Mouse (Mus musculus): ENCODE results near the gene Acot3.
A peak's percentile ranks its signal among the peaks of the same experiment; 100 is the strongest.
"Not testable (repeated sequence)": the region's sequence is repeated elsewhere in the genome, so short reads cannot be mapped to it uniquely, and the experiment has no call there.

The Acot3 gene

DNA sequence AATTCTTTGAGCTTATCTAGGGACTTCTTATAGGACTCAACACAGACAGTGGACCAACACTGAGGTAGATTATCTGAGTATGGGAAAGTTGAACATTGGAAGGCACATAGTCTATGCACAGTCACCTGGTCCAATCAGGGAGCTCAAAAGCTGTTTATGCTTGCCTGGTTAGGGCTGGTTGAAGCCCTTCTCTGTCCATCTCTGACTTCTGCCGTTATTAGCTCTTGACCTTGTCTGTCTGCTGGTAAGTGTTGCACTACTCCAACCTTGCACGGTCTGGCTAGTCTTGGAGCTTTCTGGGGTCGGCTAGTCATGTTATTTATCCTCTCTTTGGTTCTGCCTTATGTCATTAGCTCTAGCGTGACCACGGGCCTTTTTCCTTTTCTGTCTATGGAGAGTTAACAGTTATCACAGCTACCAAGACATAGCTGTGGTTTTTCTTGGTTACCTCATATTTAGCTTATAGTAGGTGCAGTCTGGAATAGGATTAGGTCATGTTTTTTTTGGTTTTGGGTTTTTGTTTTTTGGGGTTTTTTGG, at the start of gene Acot3:
Gene Acot3 (plus strand): TSS at position 208 of the 538 bp plus-strand sequence.
- DNase-seq: peak; percentile 47

DNA sequence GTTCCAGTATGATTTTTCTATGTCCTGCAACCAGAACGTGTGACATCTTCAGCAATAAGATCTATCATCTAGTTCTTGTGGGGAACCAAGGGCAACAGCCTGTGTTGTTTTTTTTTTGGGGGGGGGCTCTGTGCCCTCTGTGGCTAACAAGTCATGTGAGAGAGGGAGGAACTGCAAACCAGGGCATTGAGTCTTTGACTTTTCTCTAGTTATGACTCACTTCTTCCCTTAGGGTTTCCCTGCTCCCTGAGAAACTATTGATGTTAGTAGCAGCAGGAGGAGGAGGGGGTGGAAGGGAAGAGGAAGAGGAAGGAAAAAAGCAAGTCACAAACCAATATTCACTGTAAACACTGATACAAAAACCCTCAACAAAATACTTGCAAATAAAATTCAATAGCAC, 48.1 kb upstream of the Acot3 start:
- no peak for DNase-seq

DNA sequence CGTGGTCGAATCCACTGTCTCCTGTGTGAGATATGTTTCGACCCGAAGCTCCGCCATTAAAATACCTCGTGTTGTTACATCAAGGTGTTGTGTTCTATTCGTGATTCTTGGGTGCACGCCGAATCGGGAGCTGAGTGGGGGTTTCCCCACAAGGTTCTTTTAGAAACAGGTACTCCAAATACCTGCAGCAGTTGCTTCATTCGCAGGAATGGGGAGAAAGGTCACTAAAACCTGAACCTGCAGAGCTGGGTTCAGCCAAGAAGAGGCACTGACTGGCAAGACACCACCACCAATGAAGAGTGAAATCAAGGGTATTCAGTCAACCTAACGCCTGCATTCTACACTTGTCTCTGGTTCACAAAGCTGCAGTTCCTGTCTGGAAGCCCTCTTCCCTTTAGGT, 43.7 kb upstream of the Acot3 start:
- DNase-seq: peak; percentile 33

DNA sequence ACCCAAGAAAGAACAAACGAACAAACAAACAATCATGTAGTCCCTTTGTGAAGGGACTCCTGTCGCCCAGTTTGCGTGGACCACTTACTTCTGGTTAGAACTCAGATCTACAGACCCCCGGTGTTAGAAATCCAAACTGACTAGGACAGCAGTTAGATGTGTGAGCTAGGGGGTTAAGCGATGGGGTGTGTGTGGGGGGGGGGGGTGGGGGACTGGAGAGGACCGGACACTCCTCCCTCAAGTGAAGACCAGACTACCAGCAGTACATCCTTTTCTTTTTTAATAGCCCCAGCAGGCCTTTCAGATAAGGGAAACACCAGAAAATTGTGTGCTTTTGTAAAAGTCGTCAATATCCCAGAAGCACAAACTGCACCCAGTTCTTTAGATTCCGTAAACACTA, 43.2 kb upstream of the Acot3 start:
- no peak for DNase-seq

DNA sequence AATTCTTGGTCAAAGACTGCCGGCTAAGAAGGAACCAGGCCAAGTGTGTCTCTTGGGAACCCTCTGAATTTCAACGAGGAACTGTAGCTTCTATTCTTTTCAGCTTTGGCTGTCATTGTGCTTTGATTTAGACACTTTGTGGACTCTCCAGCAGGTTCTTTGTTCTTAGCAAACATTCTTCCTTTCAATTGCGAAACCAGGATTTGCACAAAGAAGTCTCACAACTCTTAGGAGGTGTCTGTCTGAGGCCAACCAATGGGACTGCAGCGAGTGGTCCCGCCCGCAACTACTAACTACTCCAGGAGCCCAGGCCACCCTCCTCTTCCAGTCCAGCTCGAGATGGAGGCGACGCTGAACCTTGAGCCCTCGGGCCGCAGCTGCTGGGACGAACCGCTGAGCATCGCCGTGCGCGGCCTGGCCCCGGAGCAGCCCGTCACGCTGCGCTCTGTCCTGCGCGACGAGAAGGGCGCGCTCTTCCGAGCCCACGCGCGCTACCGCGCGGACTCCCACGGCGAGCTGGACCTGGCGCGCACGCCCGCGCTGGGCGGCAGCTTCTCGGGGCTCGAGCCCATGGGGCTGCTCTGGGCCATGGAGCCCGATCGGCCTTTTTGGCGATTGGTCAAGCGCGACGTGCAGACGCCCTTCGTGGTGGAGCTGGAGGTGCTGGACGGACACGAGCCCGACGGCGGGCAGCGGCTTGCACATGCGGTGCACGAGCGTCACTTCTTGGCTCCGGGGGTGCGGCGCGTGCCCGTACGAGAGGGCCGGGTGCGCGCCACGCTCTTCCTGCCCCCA, 42.6 kb upstream of the Acot3 start, which contains the start of gene Acot1:
Gene Acot1 (plus strand): TSS at position 320 of the 795 bp plus-strand sequence.
- DNase-seq: peak; percentile 81

DNA sequence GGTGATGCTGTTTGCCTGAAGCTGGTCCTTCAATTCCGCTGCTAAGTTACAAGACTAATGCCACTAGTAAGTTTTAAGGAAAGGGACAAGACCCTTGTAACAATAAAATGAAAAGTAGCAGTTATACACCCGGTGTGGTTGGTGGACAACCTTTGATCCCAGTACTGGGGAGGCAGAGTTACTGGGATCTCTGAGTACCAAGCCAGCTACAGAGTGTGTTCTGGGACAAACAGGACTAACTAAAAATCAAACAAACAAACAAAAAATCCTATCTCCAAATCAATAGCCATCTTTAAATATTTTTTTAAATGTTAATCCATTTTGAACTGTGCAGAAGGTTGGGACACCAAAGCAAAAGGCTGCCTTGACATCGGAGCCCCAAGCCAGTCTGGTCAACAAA, 41.7 kb upstream of the Acot3 start:
- no peak for DNase-seq

DNA sequence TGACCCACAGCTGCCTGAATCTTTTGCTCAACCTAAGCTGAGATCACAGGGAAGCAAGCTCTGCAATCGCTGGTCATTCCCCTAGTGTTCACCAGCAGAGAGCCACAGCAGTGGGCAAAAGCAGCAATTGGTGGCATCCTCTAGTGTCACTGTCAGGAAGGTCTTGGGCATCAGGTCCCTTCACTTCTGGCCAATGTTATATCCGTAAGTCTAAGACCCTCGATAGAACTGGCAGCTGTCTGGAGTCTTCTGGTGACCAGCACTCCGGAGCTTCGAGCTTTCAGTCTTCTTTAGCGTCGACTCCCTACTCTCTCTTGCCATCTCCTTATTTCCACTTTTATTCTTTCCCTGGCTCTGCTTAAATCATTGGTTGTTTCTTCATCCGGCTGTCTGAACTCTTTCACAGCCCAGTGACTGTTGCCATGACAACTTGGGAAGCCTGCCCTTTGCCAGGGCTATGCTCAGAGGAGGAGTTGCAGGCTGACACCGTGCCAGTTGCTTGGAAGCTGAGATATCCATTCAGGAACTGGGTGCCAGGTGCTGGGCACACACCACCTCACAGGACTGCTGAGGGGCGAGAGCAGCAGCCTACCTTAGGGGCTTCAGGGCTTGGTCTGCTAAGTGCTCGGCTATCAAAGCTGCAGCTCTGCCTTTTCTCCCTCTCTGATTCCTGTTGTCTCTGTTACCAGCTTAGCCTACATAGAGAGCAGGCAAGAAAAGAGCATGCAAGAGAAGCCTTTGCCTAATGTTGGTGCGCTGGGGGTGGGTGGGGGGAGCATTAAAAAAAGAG, 40.5 kb upstream of the Acot3 start:
- DNase-seq: peak; percentile 92

DNA sequence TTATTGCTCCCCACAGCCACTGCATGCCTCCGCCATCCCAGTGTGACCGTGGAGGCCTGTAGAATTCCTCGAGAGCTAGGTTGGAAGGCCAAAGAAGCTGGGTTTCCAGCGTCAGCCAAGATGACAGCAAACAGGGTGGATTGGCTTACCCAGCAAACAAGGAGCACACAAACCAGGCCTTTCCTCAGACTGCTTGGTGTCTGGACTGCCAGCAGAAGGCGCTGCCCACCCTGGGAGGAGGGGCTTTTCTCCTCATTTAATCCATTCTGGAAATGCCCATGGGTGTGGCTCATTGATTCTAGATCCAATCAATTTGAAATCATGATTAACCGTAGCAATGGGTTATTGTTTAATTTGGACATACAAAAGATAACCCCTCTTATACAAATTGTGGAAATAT, 38.8 kb upstream of the Acot3 start:
- no peak for DNase-seq

DNA sequence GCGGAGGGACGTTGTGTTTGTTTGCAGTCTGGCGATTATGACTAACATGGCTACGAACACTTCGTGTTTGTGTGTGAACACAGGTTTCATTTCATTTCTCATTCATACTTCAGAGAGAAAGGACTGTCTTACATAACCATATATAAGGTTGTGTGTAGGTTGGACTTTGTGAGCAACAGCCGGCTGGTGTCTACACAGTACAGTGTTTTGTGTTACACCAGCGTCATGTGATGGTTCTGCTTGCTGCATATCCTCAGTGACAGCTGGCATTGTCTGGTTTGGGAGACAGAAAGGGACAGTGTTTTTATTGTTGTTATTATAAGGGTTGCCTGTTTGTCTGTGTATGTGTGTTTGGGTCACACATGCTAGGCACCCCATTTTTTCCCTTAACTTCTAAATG, 38.2 kb upstream of the Acot3 start:
- DNase-seq: no peak

DNA sequence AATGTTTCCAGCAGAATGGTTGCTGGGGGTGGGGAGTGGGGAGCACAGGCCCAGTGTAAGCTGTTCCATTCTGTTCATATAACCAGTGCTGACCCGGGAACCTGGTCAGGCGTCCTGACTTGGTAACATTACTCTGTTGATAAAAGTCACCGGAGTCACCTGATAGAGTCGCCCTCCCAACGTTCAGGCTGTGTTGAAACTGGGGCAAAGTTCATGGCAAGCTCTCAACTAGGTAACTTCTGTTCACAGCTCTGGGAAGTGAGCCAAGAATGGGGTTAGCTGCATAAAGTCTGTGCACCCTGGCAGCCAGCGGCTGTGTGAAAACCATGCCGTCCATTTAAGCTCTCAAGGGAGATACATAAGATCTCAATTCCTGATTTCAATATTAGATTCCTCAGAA, 31.4 kb upstream of the Acot3 start:
- peak; percentile 88 for DNase-seq

DNA sequence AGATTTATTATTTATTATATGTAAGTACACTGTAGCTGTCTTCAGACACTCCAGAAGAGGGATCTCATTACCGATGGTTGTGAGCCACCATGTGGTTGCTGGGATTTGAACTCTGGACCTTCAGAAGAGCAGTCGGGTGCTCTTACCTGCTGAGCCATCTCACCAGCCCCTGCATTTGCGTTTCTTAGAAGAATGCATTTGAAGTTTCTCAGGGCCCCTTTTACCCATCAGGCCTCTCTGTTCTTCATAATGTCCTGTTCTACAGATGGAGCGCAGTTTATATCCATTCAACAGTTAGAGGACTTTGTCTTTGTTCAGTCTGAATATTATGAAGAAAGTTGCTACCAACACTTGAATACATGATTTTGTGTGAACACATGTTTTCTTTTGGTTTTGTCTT, 29.7 kb upstream of the Acot3 start:
- not testable (repeated sequence) for DNase-seq

DNA sequence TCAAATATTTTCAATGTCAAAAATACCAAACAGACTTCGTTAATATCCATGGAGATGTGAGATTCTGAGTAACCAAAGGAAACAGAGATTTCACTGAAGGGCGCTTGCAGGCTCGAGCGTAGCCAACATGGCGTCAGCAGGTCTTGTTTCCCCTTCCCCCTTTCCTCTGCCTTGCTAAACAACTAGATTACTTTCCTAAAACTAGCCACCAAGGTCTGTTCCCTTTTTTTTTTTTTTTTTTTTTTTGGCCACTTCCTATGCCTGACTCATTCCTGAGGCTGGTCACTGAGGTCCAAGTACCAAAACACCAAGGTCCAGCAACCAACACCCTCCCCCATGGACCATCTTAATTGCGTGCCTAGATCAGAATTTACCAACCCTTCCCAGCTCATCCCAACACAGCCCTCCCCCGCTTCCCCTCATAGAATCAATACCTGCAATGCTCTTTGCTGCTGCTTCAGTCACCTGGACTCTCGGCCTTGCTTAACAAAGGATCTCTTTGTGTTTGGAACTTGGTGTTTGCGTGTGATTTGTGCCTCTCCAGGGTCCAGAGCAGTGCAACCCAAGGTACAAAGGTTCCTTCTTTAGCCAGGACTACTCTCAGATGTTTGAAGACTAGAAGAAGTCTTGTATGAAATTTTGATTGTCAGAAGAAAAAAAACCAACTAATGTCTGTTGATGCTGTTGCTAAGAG, 28.7 kb upstream of the Acot3 start:
- no peak for DNase-seq

DNA sequence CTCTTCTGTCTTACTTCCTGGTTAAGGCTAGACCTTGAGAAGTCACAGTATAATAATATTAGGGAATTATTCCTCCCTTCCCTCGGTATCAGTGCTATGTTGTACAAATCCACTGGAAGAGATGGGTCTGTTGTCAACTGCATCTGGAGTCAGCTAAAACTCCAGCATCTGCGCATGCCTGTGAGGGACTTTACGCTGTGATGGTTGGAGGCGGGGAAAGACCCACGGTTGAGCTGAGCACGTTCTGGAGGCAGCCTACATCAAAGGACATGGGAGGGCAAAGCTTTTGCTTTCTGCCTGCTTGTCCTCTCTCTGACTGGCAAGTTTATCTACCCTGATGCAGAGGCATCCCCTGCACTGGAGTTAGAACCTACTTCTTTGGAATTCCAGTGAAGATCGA, 26.1 kb upstream of the Acot3 start:
- DNase-seq: no peak

DNA sequence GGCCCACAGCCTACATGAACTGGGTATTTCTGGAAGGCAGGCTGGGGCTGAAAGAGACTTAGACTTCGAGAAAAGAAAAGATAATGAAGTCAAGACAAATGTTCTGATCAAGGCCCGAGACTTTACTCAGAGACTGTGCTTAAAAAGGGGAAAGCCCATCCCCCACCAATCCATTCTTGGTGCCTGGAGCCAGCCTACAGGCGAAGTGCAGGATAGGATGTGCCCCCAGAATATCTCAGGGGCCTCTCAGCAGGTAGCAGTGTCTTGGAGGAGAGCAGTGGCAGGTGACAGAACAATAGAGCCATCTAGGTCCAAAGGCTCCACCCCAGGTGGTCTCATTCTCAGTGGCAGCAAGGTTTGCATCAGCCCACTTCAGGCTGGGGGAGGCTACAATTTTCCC, 23.6 kb upstream of the Acot3 start:
- not testable (repeated sequence) for DNase-seq

DNA sequence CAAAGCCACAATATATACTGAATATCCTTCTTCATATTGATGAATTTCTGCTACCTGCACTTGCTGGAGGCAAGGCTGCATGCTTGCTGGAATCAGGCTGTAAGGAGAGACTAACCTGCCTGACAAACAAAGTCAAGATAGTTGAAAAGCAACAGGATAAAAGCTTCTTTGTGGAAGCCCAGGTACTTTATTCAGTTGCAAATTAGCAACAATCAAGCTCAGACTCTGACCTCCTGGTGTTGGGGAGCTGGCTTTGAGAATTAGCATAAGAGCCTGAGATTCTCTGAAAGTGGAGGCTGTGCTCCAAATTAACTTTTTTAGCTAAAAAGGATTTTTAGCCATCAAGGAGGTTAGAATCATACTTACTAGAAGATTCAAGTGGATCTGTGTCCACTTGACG, 22.9 kb upstream of the Acot3 start:
- not testable (repeated sequence) for DNase-seq

DNA sequence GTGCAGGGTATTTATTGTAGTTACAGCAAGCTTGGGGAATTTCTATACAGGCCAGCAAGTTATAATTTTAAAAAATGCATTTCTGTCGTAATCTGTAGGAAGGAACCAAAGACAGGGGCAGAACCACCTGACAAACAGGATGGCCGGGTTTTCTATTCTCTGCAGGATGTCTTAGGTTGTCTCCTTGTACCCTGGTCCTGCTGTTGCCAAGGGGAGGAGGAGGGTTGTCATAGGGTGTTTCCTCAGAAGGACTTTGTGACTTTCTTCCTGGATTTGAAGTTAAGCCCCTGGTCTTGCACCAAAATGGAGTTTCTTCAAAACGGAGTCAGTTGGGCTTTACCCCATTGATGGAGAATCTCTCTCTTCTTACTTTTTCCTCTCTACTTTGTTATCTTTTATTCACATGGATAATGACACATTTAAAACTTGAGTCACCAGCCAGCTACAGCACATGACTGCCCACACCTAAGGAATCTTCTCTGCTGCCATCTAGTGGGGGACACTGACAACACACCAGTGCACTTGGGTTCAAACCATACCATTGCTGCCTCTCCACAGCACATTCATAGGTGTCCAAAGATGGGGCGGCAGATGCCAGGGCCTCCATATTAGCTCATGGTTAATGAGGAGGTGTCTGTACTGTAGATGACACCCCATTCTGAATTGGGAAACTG, 21.1 kb upstream of the Acot3 start:
- peak; percentile 83 for DNase-seq

DNA sequence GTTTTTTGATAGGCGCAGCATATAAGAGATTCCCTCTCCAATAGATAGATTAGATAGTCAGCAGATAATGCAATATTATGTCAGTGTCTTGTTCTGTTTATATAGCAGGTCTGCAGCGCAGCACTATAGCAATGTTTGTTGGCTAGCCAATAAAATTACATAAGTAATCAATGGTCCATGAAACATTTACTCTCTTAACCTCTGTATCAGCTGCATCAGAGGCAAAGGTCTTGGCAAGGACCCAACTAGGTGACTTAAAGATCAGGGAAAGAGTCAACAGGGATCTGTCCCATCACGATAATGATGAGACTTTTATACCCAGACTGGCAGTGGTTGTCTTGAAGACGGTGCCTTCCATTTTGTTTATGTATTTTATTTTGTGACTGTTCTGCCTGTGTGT, 19.1 kb upstream of the Acot3 start:
- DNase-seq: no peak

DNA sequence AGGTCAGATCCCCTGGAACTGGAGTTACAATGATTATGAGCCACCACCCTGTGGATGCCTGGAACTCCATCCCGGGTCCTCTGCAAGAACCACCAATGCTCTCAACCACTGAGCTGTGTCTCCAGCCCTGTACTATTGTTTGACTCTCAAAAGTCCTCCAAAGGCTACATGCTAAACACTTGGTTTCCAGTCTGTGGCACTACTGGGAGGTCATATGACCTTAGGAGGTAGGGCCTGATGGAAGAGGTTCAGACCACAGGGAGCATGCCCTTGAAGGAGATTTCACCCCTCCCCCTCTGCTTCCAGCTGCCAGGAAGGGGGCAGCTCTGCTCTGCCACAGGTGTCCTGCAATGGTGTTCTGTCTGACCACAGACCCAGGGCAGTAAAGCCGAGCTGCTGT, 18.6 kb upstream of the Acot3 start:
- DNase-seq: not testable (repeated sequence)

DNA sequence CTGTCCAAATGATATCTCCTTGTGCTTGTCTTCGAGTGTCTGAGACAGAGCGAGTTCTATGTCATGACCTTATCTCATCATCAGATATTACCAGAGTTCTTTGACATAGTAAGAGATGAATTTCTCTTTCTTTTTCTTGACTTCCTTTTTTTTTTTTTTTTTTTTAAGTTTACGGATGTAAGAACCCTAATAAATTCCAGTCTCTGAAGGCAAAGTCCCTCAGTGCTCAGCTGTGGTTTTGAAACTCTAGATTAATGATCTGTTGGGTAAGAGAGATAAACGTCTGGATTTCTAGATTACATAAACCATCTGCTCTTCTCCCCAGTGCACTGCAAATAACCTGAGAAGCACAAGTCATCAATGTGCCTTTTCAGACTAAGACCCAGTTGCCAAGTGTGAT, 17.8 kb upstream of the Acot3 start:
- DNase-seq: no peak

DNA sequence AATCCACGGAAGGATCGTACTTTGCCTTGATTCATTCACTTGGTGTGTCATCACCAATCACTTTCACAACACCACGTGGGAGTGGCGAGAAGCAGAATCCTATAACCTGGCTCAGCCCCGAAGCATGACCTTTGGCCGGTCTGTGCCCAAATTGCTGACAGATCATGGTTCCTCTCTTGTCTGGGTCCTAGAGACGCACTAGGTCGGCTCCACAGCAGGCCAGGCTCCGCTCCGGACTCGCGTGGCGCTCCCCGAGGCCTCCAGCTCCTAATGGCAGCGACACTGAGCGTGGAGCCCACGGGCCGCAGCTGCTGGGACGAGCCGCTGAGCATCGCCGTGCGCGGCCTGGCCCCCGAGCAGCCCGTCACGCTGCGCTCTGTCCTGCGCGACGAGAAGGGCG, 13.7 kb upstream of the Acot3 start, which contains the start of gene Acot4:
Gene Acot4 (plus strand): TSS at position 139 of the 400 bp plus-strand sequence.
- DNase-seq: peak; percentile 81

DNA sequence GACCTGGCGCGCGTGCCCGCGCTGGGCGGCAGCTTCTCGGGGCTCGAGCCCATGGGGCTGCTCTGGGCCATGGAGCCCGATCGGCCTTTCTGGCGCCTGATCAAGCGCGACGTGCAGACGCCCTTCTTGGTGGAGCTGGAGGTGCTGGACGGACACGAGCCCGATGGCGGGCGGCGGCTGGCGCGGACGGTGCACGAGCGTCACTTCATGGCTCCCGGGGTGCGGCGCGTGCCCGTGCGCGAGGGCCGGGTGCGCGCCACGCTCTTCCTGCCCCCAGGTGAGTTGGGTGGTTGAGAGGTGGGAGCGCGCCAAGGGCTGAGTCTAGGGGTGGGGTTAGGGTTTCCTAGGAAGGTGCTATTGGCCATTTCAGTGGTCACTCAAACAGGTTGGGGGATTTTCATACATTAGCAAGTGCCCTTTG, 13.2 kb upstream of the Acot3 start, which contains the start of gene Gm49366:
Gene Gm49366 (plus strand): TSS at position 245 of the 421 bp plus-strand sequence.
- peak; percentile 71 for DNase-seq

DNA sequence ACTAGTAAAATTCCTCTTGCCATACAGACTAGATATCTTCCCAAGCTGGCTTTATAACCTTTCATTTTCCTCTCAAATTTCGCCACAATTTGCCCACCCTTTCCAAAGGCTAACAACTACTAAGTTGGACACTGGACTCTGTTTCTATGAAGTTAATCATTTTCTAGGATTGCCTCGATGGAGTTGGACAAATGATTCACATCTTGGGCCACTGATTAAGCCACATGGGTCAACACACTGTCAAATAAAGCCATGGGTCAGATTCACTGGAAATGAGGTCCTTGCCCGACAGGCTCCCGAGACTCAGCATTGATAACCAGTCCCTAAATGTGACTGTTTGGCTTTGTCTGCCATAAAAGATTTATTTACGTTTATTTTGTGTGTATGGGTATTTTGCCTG, 9.7 kb upstream of the Acot3 start:
- DNase-seq: peak; percentile 57
